Mouse (Mus musculus) MEL-GATA-1-ER (cell line): ENCODE measurements around the gene Phldb1.

Experiments used
- DNase-seq: peaks from one replicate; pipeline ENCODE4 v3.0.0-alpha.2; 2012; ENCODE audit warnings: low read depth; ENCODE audit errors: extremely low read depth

Phldb1 gene

GRCm38 (mm10) chr9:44709600-44709999 lies 25.4 kb downstream of the Phldb1 start:
- DNase-seq = no peak

- no peak for DNase-seq
Measured at GRCm38 (mm10) chr9:44708925-44709324, 26.1 kb downstream of the Phldb1 start.

DNA sequence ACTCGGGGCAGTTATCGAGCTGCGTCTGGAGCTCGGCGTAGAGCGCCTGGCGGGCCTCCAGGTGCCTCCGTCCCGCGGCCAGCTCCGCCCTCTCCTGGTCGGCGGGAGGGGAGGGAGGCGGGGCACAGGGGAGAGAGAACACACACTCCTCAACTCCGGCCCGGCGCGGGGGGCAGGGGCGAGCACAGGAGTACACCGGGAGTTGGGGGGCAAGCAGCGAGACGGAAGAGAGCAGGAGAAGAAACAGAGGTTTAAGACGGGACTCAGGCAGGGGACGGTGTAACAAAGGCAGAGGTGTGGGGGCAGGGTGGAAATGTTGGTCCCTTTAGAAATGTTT lies 26.6 kb downstream of the Phldb1 start:
- DNase-seq = no peak

DNA sequence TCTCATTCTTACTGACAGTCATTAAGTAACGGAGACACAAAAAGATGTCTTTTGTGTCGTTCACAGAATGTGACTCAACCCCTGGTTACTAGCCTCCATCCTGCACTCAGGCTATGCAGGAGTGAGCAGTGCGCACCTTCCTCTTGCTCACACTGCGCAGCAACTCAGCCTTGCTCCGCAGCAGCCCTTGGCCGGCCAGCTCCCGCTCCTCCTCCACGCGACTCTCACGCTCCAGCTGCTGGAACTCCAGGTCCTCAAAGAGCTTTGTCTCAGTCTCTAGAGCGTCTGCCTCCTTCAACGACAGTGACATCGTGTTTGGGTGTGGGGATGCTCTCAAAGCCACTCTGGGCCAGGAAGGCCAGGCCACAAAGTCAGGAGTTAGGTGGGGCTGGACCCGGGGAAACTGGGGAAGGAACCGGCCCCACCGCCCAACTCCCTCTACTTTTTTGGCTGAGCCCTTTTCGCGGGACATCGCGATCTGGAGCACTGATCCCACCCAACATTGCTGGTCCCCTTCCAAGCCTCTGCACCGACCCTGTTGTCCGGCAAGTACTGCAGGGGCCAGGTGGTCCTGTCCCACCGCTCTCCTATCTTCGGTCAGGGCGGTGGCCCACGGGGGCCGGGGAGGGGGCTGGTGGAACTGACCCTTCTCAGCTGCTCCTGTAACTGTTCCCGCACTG lies 27.1 kb downstream of the Phldb1 start:
- DNase-seq = no peak

GRCm38 (mm10) chr9:44699730-44700129 lies 35.3 kb downstream of the Phldb1 start:
- no peak for DNase-seq

DNA sequence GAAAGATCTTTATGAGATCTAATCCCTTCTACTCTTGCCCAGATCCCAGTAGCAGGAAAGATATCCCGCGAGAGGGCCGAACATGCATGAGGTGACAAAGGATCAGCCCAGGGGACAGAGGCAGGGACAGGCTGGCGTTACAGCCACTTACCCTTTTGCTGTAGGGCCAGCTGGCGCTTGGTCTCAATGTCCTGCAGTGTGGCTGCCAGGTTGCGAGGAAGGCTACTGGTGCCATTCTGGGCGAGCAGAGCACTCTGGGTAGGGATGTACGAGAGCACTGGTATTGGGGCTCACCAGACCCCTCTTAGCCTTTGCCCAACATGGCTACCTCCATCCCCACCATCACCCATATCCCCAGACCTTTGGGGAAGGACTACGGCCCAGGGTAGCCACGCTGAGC lies 35.8 kb downstream of the Phldb1 start:
- no peak for DNase-seq

DNA sequence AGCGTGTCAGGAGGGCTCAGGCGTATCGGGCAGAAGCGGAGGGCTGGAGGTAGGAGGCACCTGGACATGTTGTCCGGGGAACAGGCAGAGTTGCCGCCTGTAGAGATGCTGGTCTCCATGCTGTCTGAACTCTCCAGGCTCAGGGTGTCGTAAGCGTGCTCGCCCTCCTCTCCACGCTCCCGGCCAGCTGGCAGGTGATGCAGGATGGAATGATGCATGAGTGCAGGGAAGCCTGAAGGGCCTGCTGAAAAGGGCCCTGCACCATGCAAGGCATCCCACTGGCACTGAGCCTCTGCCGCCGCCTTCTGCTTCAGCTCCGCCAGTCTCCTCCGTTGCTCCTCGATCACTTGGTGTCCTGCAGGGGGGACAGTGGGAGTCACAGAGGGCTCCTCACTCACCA lies 37.1 kb downstream of the Phldb1 start:
- no peak for DNase-seq

DNA sequence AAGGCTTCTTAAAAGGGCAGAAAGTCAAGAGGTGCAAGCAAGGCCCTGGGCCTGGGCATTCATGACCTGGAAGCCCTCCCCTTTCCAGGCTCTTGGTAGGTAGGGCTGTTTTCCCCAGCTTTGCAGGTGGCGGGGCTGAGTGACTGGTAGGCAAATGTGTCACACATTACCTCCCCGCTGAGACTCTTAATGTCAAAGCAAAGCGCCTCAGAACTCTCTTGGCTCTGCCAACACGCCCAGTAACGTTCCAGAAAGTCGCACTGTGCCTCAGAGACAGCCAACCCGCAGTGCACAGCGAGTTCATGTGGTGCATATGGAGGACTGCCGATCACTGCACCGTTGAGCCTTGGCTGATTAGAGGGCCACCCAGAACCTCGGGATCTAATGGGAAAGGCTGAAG lies 41.9 kb downstream of the Phldb1 start:
- no peak for DNase-seq

GRCm38 (mm10) chr9:44691671-44692520 lies 43.1 kb downstream of the Phldb1 start:
- DNase-seq = no peak

DNA sequence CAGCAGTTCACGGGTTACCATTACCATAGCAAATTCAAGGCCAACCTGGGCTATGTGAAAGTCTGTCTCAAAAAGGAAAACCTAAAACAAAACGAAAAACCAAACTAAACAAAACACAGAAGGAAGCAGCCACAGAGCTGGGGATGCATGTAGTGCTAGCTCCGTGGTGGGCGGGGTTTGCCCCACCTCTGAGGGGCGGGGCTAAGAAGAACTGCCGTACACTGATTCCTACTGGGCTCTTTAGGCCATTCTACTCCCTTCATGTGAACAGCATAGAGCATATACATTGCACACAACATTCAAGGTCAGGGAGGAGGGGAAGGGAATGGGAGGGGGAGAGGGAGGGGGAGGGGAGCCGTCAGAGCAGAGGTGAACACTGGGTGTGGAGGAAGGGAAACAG lies 44.4 kb downstream of the Phldb1 start:
- DNase-seq = no peak

DNA sequence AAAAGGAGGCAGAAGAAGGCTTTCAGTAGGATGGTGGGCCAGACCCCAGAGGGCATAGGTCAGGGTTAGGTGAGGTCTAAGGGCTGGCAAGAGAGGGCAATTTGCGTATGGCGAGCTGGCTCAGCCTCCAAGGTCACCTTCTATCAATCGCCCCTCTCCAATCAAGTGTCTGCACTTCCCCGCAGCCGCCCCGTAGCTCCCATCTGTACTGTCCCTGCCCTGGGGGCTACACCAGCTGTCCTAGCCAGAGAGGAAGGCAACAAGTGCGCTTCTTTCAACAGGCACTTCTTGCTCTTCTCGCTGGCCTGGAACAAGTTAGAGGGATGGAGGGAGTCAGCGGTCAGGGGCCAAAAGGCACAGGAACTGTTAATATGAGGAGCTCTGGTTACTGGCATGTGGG lies 47.0 kb downstream of the Phldb1 start:
- no peak for DNase-seq

DNA sequence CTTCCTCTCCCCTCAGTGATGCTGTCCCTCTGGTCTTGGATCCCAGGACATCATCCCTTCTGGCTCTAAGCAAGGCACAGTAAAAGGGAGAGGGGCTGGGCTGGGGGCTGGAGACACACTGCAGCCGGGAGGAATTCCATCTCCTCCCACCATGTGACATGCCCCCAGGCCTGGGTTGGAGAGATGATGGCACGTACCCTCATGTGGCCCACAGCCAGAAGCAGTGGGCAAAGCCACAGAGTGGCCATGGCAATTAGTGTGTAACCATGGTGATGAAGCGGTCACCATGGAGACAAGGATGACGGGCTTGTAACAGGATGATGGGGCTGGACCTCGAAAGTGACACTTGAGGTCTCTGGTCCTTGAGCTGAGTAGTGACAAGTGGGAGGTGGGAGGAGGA lies 48.4 kb downstream of the Phldb1 start:
- no peak for DNase-seq

- peak; percentile 16 for DNase-seq
Measured at GRCm38 (mm10) chr9:44685346-44686330, 49.4 kb downstream of the Phldb1 start.

GRCm38 (mm10) chr9:44683046-44683445 lies 52.0 kb downstream of the Phldb1 start:
- no peak for DNase-seq

DNA sequence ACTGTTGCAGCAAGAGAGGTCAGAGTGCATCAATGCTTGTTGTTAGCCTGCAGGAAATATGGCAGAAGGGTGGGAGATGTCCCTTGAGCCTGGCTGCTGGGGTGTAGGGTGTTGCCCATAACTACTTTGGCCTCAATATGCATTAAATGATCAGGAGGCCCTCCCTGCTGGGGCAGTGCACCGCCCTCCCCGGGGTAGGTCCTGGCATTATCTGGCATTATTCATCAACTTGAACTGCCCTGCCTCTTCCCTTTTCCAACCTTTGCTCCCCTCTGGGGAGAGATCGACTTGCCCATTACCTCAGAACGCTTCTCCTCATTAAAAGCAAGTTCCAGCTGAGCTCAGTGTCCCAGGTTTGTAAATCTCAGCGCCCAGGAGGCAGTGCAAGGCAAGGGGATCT lies 55.4 kb downstream of the Phldb1 start:
- no peak for DNase-seq

GRCm38 (mm10) chr9:44678288-44678871 lies 56.6 kb downstream of the Phldb1 start:
- no peak for DNase-seq

DNA sequence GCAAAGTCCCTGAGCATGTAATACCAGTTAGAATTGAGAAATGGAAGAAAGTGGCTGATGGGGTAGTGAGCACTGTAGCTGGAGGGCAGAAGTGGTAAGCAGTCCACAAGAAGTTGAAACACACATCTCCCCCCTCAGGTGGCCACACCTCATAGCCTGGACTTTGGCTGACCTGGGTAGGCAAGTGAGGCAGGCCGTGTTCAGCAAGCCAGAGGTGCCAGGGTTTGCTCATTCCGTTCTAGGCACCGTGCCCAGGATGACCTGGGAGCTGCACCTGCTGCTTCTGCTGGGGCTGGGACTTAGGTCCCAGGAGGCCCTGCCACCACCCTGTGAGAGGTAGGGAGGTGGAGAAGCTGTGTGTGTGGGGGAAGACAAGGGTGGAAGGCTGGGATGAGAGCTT lies 62.0 kb downstream of the Phldb1 start, which contains the start of gene Treh:
Treh (plus strand) TSS at position 229 of the 400 bp plus-strand sequence.
- no peak for DNase-seq

- DNase-seq = peak; percentile 11
Measured at GRCm38 (mm10) chr9:44672291-44672865, 62.6 kb downstream of the Phldb1 start.

DNA sequence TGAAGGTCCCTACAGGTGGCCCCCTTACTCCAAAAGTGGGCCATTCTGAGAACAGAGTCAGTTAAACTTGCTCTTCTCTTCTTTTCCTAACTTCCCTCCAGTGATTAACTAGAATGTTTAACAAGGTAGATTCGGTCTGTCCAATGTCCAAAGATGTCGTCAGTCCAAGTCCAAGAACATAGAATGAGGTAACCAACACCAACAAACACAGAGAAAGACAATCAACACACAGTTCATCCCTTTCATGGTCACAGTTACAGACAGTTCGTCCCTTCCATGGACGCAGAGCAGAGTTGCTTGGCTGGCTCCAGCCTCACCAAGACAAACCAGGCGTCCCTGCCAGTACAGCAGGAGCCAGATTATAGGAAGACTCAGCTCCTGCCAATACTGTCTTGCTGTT lies 63.6 kb downstream of the Phldb1 start:
- DNase-seq = no peak

DNA sequence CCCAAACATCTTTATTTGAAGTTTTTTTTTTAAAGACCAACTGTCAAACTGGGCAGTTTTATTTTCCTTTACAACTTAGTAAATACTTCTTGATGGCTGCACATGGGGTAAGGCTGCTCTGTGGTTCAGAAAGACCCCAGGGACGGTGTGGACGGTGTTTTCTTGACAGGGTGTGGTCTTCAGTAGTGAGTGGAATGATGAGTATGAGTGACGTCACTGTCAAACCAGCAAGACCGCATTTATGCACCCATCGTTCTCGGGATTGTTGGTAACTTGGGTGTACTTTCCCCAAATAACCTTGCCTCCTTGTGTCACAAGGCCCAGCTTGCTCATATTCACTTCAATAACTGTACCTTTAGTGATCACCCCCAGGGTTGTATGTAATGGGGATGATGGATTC lies 71.3 kb downstream of the Phldb1 start:
- DNase-seq = no peak
